Mouse (Mus musculus): ENCODE results near the gene Gsc.
"Not testable (repeated sequence)": the region's sequence is repeated elsewhere in the genome, so short reads cannot be mapped to it uniquely, and the experiment has no call there.

Gsc gene

GRCm38 (mm10) chr12:104459377-104459776 lies 13.8 kb downstream of the Gsc start:
- in situ Hi-C loops (cut with MboI, MseI) = no loop called here

- in situ Hi-C loops (cut with MboI, MseI) = no loop called here
These were observed 20.1 kb downstream of the Gsc start for GRCm38 (mm10) chr12:104453002-104453401.

GRCm38 (mm10) chr12:104450257-104450656 lies 22.9 kb downstream of the Gsc start:
- in situ Hi-C loops (cut with MboI, MseI) = no loop called here

GRCm38 (mm10) chr12:104448099-104448498 lies 25.0 kb downstream of the Gsc start:
- in situ Hi-C loops (cut with MboI, MseI) = no loop called here

GRCm38 (mm10) chr12:104447056-104447455 lies 26.1 kb downstream of the Gsc start:
- in situ Hi-C loops (cut with MboI, MseI) = not testable (repeated sequence)

- in situ Hi-C loops (cut with MboI, MseI) = no loop called here
These were observed 29.4 kb downstream of the Gsc start for GRCm38 (mm10) chr12:104443716-104444115.

- in situ Hi-C loops (cut with MboI, MseI) = no loop called here
These were observed 32.9 kb downstream of the Gsc start for GRCm38 (mm10) chr12:104440087-104440760.

GRCm38 (mm10) chr12:104433951-104434735 lies 39.0 kb downstream of the Gsc start:
- in situ Hi-C loops (cut with MboI, MseI) = no loop called here

- in situ Hi-C loops (cut with MboI, MseI) = no loop called here
These were observed 39.9 kb downstream of the Gsc start for GRCm38 (mm10) chr12:104433214-104433613.

- in situ Hi-C loops (cut with MboI, MseI) = no loop called here
These were observed 41.8 kb downstream of the Gsc start for GRCm38 (mm10) chr12:104431359-104431758.

GRCm38 (mm10) chr12:104426915-104427314 lies 46.2 kb downstream of the Gsc start:
- in situ Hi-C loops (cut with MboI, MseI) = no loop called here

GRCm38 (mm10) chr12:104425591-104425990 lies 47.5 kb downstream of the Gsc start:
- in situ Hi-C loops (cut with MboI, MseI) = no loop called here

- in situ Hi-C loops (cut with MboI, MseI) = loop anchor here (5.0 kb wide), 1 partner anchor 361 kb away; no protein-coding TSS in a partner anchor
These were observed 50.3 kb downstream of the Gsc start for GRCm38 (mm10) chr12:104422615-104423392.
